Mouse (Mus musculus) layer of hippocampus, adult 11-12 months (tissue): ENCODE data around the gene Calml4.
"Not testable (repeated sequence)": the region's sequence is repeated elsewhere in the genome, so short reads cannot be mapped to it uniquely, and the experiment has no call there.

Source experiments
- DNase-seq: peaks from one replicate; pipeline ENCODE4 v3.0.0; 2022; ENCODE audit warnings: low spot score

The Calml4 gene

GRCm38 (mm10) chr9:62835705-62836446 is 22.0 kb upstream of the Calml4 start:
- DNase-seq, result no peak

GRCm38 (mm10) chr9:62837611-62838010 is 20.3 kb upstream of the Calml4 start:
- DNase-seq, result no peak

DNA sequence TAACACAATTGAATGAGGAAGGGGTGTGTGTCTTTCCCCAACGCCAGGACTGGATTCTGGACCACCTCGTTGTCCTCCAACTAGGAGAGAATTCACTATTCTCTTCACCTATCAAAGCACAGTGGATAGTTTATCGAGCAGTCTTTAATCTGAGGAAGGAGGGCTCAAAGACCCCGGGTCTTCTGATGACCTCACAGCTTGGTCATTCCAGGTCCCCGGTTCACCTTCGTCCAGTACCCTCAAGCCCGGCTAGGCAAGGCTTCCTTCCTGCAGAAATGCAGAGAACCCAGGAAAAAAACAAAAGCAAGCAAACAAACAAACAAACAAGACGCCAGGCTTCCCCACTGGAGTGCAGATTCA is 19.8 kb upstream of the Calml4 start:
- DNase-seq, result no peak

DNA sequence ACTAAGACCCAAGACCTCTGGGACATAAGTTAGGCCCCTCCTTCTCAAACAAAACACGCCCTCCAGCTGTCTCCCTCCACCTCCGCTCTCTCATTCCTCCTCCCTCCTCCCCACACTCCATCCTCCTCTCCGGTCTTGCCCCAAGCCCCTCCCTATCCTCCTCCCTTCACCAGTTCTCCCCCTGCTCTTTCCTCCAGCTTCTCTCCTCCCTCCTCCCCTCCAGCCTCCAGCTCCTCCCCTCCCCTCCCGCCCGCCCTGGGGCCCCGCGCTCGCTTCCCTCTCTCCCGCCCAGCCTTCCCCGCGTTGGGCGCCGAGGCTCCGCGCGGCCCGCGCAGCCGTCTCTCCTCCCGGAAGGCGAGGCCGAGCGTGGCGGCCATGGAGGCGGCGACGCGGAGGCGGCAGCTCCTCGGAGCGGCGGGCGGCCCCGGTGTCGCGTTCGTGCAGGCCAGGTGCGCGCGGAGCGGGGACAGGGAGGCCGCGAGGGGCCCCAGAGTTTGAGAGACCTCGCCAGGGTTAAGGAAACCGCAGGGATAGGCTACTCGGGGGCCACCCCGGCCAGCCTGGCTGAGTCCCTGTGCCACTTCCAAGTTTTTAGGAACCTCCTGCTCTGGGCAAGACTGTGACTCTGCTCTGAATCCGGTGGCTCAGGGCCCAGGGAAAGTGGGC is 19.2 kb upstream of the Calml4 start, which contains the start of gene Cln6:
Gene Cln6, plus strand, starts transcription at position 280 of the 666 bp plus-strand sequence.
- DNase-seq, result peak; percentile 51

DNA sequence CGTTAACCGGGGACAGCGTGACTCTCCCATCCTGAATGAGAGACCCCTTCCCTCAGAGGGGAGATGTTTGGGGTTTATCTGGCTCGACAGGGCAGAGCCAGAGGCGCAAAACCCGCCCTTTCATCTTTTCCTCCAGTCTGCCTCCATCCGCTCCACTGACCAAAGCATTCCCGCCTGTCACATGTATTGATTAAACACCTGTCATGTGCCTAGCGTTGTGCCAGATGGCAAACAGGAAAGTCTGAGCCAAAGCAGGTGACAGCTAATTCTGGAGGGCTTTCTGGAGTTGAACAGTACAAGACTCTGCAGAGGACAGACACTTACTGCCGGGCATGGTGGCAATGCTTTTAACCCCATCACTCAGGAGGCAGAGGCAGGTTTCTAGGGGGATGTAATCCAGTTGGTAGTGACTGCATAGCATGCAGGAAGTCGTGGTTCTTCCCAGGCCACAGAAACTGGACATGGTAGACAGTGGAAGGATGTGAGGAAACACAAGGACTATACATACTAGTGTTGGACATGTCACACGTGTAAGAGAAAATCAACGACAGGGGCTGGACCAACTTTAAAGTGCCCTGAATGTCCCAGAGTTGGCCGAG is 18.6 kb upstream of the Calml4 start:
- DNase-seq, result no peak

DNA sequence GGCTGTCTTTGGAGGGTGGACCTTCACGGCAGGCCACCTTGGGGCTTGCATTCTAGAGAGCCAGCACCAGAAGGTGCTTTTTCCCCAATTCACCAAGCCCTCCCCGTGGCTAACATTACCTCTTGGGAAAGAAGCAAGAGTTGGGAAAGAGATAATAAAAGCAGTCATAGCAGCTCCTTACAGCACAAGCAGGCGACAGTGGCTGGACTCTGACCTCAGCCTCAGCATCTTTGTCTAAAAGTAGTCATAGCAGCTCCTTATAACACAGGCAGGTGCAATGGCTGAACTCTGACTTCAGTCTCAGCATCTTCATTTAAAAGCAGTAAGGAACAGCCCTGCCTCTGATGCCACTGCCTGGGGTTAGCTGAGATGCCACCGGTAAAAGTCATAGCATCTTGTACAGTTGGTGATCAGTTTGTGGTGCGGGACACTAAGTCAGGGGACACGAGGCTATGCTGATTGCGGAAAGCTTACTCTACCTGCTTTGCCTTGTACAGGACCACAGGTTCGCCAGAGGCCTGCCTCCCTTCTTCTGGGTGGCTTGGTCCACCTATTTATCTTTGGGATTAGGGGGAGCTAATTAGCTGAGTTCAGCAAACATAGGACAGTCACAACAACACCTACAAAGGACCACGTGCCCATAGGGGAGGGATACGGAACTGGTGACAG is 14.4 kb upstream of the Calml4 start:
- DNase-seq, result no peak

- DNase-seq, result no peak
These were observed 13.4 kb upstream of the Calml4 start for GRCm38 (mm10) chr9:62844461-62844860.

DNA sequence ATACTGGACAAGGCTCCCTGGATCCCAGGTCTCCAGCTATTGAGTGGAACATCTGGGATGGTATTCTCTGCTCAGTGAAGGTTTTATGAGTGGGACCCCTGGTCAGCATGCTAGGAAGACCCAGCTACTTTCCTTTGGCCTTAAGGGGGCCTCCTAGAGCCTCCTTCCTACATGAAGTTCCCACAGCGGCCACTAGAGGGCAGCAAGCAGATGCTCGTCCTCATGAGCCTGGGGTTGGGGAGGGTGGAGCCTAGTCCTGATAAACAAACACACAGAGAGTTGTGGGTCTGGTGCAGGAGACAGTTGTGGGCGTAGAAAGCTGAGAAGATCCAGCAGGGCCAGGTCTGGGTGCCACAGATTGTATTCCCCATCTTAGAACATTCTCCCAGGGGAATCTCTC is 10.2 kb upstream of the Calml4 start:
- peak; percentile 92 for DNase-seq

- DNase-seq, result no peak
These were observed 9.2 kb upstream of the Calml4 start for GRCm38 (mm10) chr9:62848641-62849040.

DNA sequence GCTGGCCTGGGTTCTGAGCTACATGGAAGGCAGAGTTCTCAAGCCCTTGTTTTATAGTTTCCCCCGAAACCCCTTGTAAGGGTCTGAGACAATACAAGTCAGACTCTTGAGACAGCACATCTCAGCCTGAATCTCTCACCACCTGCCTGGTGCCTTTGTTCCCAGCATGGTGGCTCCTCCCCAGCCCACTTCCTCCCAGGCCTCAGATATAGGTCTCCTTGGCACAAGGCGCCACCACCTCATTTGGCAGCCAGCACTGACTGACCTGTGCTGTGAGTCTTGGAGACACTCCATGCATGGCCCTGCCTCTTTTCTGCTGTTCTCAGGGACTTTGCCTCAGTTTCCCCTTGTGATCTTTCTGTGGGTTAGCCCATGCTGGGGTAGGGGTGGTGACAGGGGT is 6.3 kb upstream of the Calml4 start:
- DNase-seq, result no peak

- no peak for DNase-seq
These were observed 3.4 kb upstream of the Calml4 start for GRCm38 (mm10) chr9:62854483-62854882.

GRCm38 (mm10) chr9:62857216-62857615 is 664 bp upstream of the Calml4 start:
- DNase-seq, result no peak

DNA sequence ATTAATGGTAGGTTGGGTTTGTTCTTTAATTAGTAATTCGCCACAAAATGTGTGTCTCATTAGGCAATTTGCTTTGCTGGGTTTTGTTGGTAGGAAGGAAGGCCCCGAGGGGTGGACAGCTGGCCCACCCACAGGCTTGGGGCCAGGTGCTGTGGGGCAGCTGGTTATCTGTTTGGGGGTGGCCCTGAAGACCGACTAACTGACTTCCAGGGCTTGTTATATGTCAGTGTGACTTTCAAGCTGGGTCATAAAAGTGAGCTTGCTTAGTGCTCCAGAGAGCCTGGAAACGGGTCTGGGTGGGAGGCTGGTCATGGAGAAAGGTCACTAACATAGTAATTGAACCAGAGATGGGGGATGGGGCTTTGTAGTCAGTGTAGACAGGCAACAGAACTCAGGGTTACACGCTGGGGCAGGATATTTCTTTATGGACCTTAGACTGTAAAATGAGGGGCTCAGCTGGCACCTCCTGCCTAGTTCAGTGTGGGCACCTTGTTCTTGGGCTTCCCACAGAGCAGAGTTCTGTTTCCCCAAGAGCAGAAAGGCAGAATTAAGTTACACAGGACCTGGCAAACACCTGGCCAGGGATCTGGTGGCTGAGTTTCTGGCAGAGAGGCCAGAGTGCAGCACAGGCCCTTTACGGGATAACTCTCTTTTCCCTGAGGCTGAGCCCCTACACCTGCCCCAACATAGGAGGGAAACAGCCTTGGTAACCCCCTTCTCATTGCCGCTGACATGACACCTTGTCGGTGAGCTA is 563 bp downstream of the Calml4 start:
- no peak for DNase-seq

GRCm38 (mm10) chr9:62860102-62860501 is 2.2 kb downstream of the Calml4 start:
- DNase-seq, result not testable (repeated sequence)

DNA sequence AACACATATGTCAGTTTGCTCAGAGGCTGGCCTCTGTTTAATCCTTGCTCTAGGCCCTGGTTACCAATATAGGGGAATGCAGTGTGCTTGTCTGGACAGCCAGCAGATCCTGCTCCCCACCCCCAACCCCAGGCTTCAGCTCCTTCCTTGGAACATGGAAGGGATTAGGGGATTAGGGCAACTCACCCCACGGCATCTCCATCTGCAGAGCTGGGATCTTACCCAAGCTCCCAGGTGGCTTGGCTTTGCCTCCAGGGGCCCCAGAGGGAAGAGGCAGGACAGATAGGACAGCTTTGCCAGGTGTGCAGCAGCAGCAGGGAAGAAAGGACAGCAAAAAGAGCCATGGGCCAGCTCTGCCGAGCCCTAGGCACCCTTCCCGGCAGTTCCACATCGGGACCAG is 3.0 kb downstream of the Calml4 start:
- no peak for DNase-seq

- not testable (repeated sequence) for DNase-seq
These were observed 11.4 kb downstream of the Calml4 start for GRCm38 (mm10) chr9:62869236-62869635.

DNA sequence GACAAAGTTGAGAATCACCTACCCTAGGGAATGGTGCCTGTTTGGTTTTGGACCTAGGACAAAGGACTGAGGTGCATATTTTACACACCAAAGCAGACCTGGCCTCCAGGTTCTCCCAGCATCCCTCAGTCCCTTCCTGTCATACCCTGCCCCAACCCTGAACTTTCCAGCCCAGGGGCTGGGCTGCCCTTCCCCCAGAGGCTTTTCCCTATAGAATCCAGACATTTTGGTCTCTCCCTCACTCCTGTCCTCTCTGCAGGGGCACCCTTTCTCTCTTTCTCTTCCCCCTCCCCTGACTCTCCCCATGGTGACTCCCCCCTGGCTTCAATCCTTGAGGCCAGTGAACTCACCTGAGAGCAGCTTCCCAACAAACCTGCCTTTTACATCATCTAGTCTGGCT is 12.8 kb downstream of the Calml4 start:
- no peak for DNase-seq

DNA sequence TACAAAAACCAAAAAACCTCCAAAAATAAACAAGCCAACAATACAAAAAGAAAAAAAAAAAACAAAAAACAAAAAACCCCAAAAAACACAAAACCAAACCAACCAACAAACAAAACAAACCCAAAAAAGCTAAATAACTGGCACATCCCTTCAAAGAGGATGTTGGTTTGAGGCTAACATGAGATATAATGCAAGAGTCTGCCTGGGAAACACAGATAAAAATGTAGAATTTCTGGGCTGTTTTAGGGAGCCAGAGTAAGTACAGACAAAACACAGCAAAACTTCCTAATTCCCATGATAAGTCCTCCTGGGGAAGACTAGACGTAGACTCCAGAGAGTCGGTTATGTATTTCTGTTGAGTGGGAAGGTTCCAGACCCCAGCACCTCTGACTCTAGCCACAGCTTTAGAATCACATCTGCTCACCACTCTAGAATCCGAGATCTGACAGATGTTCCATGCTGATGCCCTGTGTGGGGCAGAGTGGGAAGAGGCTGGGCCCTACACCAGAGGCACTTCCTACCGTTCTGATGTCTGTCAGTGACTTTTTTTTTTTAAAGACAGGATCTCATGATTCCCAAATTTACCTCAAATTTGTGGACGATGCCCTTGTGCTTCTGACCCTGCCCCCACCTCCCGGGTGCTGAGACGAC is 19.2 kb downstream of the Calml4 start:
- DNase-seq, result no peak

DNA sequence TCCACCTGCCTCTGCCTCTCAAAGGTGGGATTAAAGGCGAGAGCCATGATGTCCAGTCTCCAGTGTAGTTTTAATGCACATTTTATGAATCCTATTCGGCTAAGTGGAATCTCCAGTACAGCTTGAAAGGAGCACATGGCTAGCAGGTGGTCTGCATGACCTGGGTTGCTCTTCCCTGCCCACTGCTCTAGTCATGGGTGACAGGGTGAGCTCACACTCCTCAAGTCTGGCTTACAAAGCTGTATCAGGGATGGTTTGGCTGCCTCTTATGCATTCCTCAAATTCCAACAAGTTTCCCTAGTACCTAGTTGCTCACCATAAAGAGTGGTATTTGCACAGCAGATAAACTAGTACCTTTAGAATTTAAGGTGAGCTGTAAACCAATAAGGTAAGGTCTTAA is 19.9 kb downstream of the Calml4 start:
- no peak for DNase-seq

GRCm38 (mm10) chr9:62881871-62882270 is 24.0 kb downstream of the Calml4 start:
- DNase-seq, result peak; percentile 30

GRCm38 (mm10) chr9:62894486-62894885 is 36.6 kb downstream of the Calml4 start:
- DNase-seq, result no peak

DNA sequence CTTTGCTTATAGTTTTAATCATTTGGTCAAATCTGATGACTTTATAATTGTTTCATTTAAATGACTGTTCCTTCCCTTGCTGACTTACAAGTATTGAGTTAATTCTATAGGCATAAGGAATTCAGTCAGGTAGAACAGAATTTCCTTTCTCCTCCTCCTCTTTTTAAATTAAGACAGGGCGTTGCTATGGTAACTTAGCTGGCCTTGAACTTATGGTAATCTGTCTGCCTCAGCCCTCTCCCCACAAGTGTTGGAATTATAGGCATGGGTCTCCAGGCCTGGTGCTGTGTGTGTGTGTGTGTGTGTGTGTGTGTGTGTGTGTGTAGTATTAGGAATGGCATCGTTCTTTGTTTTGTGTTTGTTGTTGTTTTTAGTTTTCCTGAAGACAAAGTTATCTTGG is 43.9 kb downstream of the Calml4 start:
- DNase-seq, result no peak
